In the genomic region with DNA sequence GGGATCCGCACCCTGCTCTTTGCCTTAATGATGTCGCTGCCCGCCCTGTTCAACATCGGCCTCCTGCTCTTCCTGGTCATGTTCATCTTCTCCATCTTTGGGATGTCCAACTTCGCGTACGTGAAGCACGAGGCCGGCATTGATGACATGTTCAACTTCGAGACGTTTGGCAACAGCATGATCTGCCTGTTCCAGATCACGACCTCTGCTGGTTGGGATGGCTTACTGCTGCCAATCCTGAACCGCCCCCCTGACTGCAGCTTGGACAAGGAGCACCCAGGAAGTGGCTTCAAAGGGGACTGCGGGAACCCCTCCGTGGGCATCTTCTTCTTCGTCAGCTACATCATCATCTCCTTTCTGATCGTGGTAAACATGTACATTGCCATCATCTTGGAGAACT, we compare ENCODE assay signal across 11 mouse cellular contexts. TPM values are rescaled to one million over a fixed set of nuclear protein-coding genes. Genes with fewer than 3 reads are reported as not detected.
DNase-seq lines count a peak whose midpoint lies in the region; ATAC-seq and TF ChIP-seq lines count a peak whose summit lies in the region.
"Had no signal": no experiment of that assay in that cellular context is flagged by ENCODE, and none has a peak within 500 bp of the region (broad histone marks: within the 10 kb centered on the region; RNA-seq: fewer than 3 reads in every experiment).

No protein-coding gene starts in this region.

- H3K4me1 ChIP-seq in heart, embryonic 13.5 days = no peaks in the 10 kb centered on the region
- H3K4me1 ChIP-seq in heart, embryonic 12.5 days (replicated peaks) = no peaks in the 10 kb centered on the region
- H3K4me1 ChIP-seq in midbrain, postnatal 0 days (ENCODE audit: insufficient read depth, low read length) = no peaks in the 10 kb centered on the region
- no peaks in the 10 kb centered on the region for H3K4me1 ChIP-seq in midbrain, embryonic 14.5 days (ENCODE audit: control insufficient read depth, insufficient read depth, low read length)
- peaks cover 14% of the 10 kb centered on the region for H3K4me1 ChIP-seq in embryonic facial prominence, embryonic 10.5 days
- no peaks in the 10 kb centered on the region for H3K4me1 ChIP-seq in stomach, embryonic 16.5 days (ENCODE audit: control insufficient read depth, insufficient read depth, low read length)

- peak; percentile 53 for TF ChIP-seq CTCF in midbrain, postnatal 0 days (IDR thresholded peaks at IDR 0.05)

- H3K36me3 ChIP-seq in heart, embryonic 13.5 days = no peaks in the 10 kb centered on the region
- H3K36me3 ChIP-seq in heart, embryonic 12.5 days = no peaks in the 10 kb centered on the region
- H3K36me3 ChIP-seq in midbrain, postnatal 0 days (ENCODE audit: insufficient read depth, low read length) = peaks cover 43% of the 10 kb centered on the region
- peaks cover 45% of the 10 kb centered on the region for H3K36me3 ChIP-seq in midbrain, embryonic 14.5 days (ENCODE audit: control insufficient read depth, insufficient read depth, low read length)
- H3K36me3 ChIP-seq in embryonic facial prominence, embryonic 10.5 days (replicated peaks) = peaks cover 4% of the 10 kb centered on the region; the same call in 1 of the 2 replicates
- no peaks in the 10 kb centered on the region for H3K36me3 ChIP-seq in stomach, embryonic 16.5 days (ENCODE audit: control insufficient read depth, insufficient read depth, low read length)

- peak overlapping the region; percentile 53 for H3K4me2 ChIP-seq in heart, embryonic 13.5 days
- H3K4me2 ChIP-seq in heart, embryonic 12.5 days = no peak overlapping the region
- H3K4me2 ChIP-seq in midbrain, postnatal 0 days (ENCODE audit: low read depth, low read length, poor library complexity, severe bottlenecking) = no peak overlapping the region
- no peak overlapping the region for H3K4me2 ChIP-seq in midbrain, embryonic 14.5 days (ENCODE audit: low read length)
- peak overlapping the region; percentile 26; the same call in 1 of the 2 replicates for H3K4me2 ChIP-seq in stomach, embryonic 16.5 days (ENCODE audit: low read depth, low read length)

- H3K9ac ChIP-seq in heart, embryonic 13.5 days = no peak overlapping the region
- H3K9ac ChIP-seq in heart, embryonic 12.5 days = no peak overlapping the region
- no peak overlapping the region for H3K9ac ChIP-seq in midbrain, postnatal 0 days (replicated peaks; ENCODE audit: low read length, poor library complexity, severe bottlenecking)
- no peak overlapping the region for H3K9ac ChIP-seq in midbrain, embryonic 14.5 days (replicated peaks; ENCODE audit: low read length)
- no peak overlapping the region for H3K9ac ChIP-seq in stomach, embryonic 16.5 days (ENCODE audit: low read length)

- no peaks in the 10 kb centered on the region for H3K9me3 ChIP-seq in heart, embryonic 13.5 days
- no peaks in the 10 kb centered on the region for H3K9me3 ChIP-seq in heart, embryonic 12.5 days (replicated peaks)
- no peaks in the 10 kb centered on the region for H3K9me3 ChIP-seq in midbrain, postnatal 0 days (ENCODE audit: low read length)
- H3K9me3 ChIP-seq in midbrain, embryonic 14.5 days (ENCODE audit: control insufficient read depth, low read length) = no peaks in the 10 kb centered on the region
- no peaks in the 10 kb centered on the region for H3K9me3 ChIP-seq in embryonic facial prominence, embryonic 10.5 days
- H3K9me3 ChIP-seq in stomach, embryonic 16.5 days (replicated peaks; ENCODE audit: control insufficient read depth, low read length) = no peaks in the 10 kb centered on the region

- DNase-seq in midbrain, postnatal 0 days (ENCODE audit: low spot score) = no peak
- DNase-seq in midbrain, embryonic 14.5 days = no peak
- DNase-seq in embryonic facial prominence, embryonic 10.5 days (ENCODE audit: low spot score) = peak; percentile 35
- DNase-seq in ovary, postnatal 10 days (ENCODE audit: low spot score) = no peak
- DNase-seq: cerebellum, adult 11 months had no signal

- WGBS in heart, embryonic 13.5 days = 43% methylated on average over 17 of the region's 17 CpGs
- 46% methylated on average over 17 of the region's 17 CpGs for WGBS in heart, embryonic 12.5 days
- 60% methylated on average over 17 of the region's 17 CpGs for WGBS in midbrain, postnatal 0 days
- 65% methylated on average over 17 of the region's 17 CpGs for WGBS in midbrain, embryonic 14.5 days
- 48% methylated on average over 17 of the region's 17 CpGs for WGBS in embryonic facial prominence, embryonic 10.5 days
- WGBS in stomach, embryonic 16.5 days = 48% methylated on average over 17 of the region's 17 CpGs

- H3K4me3 ChIP-seq in heart, embryonic 13.5 days = peak overlapping the region; percentile 22; the same call in 1 of the 2 replicates
- no peak overlapping the region; the same call in 1 of the 2 replicates for H3K4me3 ChIP-seq in heart, embryonic 12.5 days
- no peak overlapping the region for H3K4me3 ChIP-seq in midbrain, postnatal 0 days (ENCODE audit: low read depth, low read length)
- no peak overlapping the region for H3K4me3 ChIP-seq in midbrain, embryonic 14.5 days (replicated peaks; ENCODE audit: low read depth, low read length)
- H3K4me3 ChIP-seq in embryonic facial prominence, embryonic 10.5 days = no peak overlapping the region
- no peak overlapping the region for H3K4me3 ChIP-seq in stomach, embryonic 16.5 days (replicated peaks; ENCODE audit: low read length)

- ATAC-seq in heart, embryonic 13.5 days (ENCODE audit: extremely low read depth, insufficient number of reproducible peaks, low FRiP score, low TSS enrichment) = no peak
- ATAC-seq in heart, embryonic 12.5 days (ENCODE audit: insufficient number of reproducible peaks, low FRiP score) = no peak
- ATAC-seq in midbrain, postnatal 0 days (ENCODE audit: low FRiP score) = no peak
- ATAC-seq in midbrain, embryonic 14.5 days (ENCODE audit: low FRiP score, low TSS enrichment) = no peak
- ATAC-seq in stomach, embryonic 16.5 days (ENCODE audit: insufficient read depth, low FRiP score) = no peak
- no peak for ATAC-seq in monocyte, adult 5-6 weeks (replicated peaks; ENCODE audit: insufficient number of reproducible peaks, low FRiP score, low TSS enrichment, poor library complexity, severe bottlenecking)
- ATAC-seq: Patski had no signal

- H3K27me3 ChIP-seq in heart, embryonic 13.5 days (replicated peaks) = peaks cover 84% of the 10 kb centered on the region
- peaks cover 77% of the 10 kb centered on the region for H3K27me3 ChIP-seq in heart, embryonic 12.5 days (replicated peaks)
- peaks cover 10% of the 10 kb centered on the region for H3K27me3 ChIP-seq in midbrain, postnatal 0 days (ENCODE audit: insufficient read depth, low read length)
- peaks cover 11% of the 10 kb centered on the region; the same call in 1 of the 2 replicates for H3K27me3 ChIP-seq in midbrain, embryonic 14.5 days (ENCODE audit: control insufficient read depth, insufficient read depth, low read length)
- peaks cover 64% of the 10 kb centered on the region for H3K27me3 ChIP-seq in embryonic facial prominence, embryonic 10.5 days (replicated peaks; ENCODE audit: low read depth, poor library complexity, severe bottlenecking)
- peaks cover 30% of the 10 kb centered on the region for H3K27me3 ChIP-seq in stomach, embryonic 16.5 days (ENCODE audit: control insufficient read depth, insufficient read depth, low read length)
- H3K27me3 ChIP-seq: Patski had no signal

- H3K27ac ChIP-seq in heart, embryonic 13.5 days (replicated peaks) = no peak overlapping the region
- no peak overlapping the region for H3K27ac ChIP-seq in heart, embryonic 12.5 days (ENCODE audit: poor library complexity, severe bottlenecking)
- no peak overlapping the region for H3K27ac ChIP-seq in midbrain, postnatal 0 days (ENCODE audit: low read depth, low read length)
- H3K27ac ChIP-seq in midbrain, embryonic 14.5 days (replicated peaks; ENCODE audit: low read depth, low read length) = no peak overlapping the region
- no peak overlapping the region for H3K27ac ChIP-seq in embryonic facial prominence, embryonic 10.5 days (replicated peaks)
- H3K27ac ChIP-seq in stomach, embryonic 16.5 days (ENCODE audit: low read length) = no peak overlapping the region

RNA-seq across cellular contexts. Expression of a gene that starts 7.5 kb away (rescaled TPM):
- not detected in 2 replicates for polyA plus RNA-seq in heart, embryonic 13.5 days (2015; fragmentation: Nextera tagmentation; extraction: Ambion mirVana)
- polyA plus RNA-seq in heart, embryonic 12.5 days (2016; fragmentation: Nextera tagmentation; extraction: Ambion mirVana) = not detected in 2 replicates
- not detected in 2 replicates for total RNA-seq in midbrain, postnatal 0 days (2014; rRNA removed)
- not detected in 2 replicates for polyA plus RNA-seq in midbrain, postnatal 0 days (2015; fragmentation: Nextera tagmentation; extraction: Ambion mirVana)
- polyA plus RNA-seq in midbrain, embryonic 14.5 days (2014; fragmentation: Nextera tagmentation; extraction: Ambion mirVana) = not detected in 2 replicates
- not detected in 2 replicates for polyA plus RNA-seq in embryonic facial prominence, embryonic 10.5 days (2016; fragmentation: Nextera tagmentation; extraction: Ambion mirVana)
- not detected in 2 replicates for polyA plus RNA-seq in stomach, embryonic 16.5 days (2015; fragmentation: Nextera tagmentation; extraction: Ambion mirVana)
- total RNA-seq in monocyte, adult 5-6 weeks (2017) = not detected in 3 replicates
- total RNA-seq: neutrophil, adult 5-6 weeks had no signal

RNA-seq across cellular contexts. Expression of a gene that starts 38.7 kb away (rescaled TPM):
- 0.08 and 0.09 TPM in 2 replicates for polyA plus RNA-seq in heart, embryonic 13.5 days (2015; fragmentation: Nextera tagmentation; extraction: Ambion mirVana)
- 0.10 and 0.15 TPM in 2 replicates for polyA plus RNA-seq in heart, embryonic 12.5 days (2016; fragmentation: Nextera tagmentation; extraction: Ambion mirVana)
- 1.0 and 3.4 TPM in 2 replicates for total RNA-seq in midbrain, postnatal 0 days (2014; rRNA removed)
- 0.04 and 0.05 TPM in 2 replicates for polyA plus RNA-seq in midbrain, postnatal 0 days (2015; fragmentation: Nextera tagmentation; extraction: Ambion mirVana)
- 0.09 and 0.11 TPM in 2 replicates for polyA plus RNA-seq in midbrain, embryonic 14.5 days (2014; fragmentation: Nextera tagmentation; extraction: Ambion mirVana)
- polyA plus RNA-seq in embryonic facial prominence, embryonic 10.5 days (2016; fragmentation: Nextera tagmentation; extraction: Ambion mirVana) = 1.2 and 1.7 TPM in 2 replicates
- polyA plus RNA-seq in stomach, embryonic 16.5 days (2015; fragmentation: Nextera tagmentation; extraction: Ambion mirVana) = 0.05 and 0.10 TPM in 2 replicates
- total RNA-seq in monocyte, adult 5-6 weeks (2017) = 0.57 TPM in 1 of 3 replicates, not detected in the others

Comparison
In these comparisons a context has a peak if more than half of its experiments do, and no peak if none do; other contexts are left out.
1. H3K4me2 ChIP-seq: peak in heart, embryonic 13.5 days (single experiment) and stomach, embryonic 16.5 days (single experiment); none in heart, embryonic 12.5 days (single experiment), midbrain, postnatal 0 days (single experiment) and midbrain, embryonic 14.5 days (single experiment).